15 mouse cellular contexts compared by ENCODE assay signal in the genomic region with DNA sequence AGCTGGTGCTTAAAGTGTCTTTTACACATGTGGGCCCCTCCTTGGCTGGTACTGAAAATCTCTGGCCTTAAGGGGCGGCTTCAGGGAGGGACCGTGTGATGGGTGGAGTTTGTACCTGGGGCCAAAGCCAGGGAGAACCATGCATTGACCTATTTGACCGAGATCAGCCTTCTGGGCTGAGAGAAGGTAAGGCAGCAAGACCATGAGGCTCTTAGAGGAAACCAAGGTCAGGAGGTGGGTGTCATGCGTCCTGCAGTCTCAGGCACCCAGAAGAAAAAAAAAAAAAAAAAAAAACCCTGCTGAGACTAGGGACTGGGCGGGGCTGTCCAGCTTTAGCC. TPM values are rescaled to one million over a fixed set of nuclear protein-coding genes. Genes with fewer than 3 reads are reported as not detected.
DNase-seq lines count a peak whose midpoint lies in the region; ATAC-seq lines count a peak whose summit lies in the region.
"Had no signal": no experiment of that assay in that cellular context is flagged by ENCODE, and none has a peak within 500 bp of the region (broad histone marks: within the 10 kb centered on the region; RNA-seq: fewer than 3 reads in every experiment).

No protein-coding gene starts in this region.

- peak; percentile 28; the same call in 1 of the 2 replicates for ATAC-seq in cerebellum, adult (ENCODE audit: insufficient number of reproducible peaks, low FRiP score, low TSS enrichment)
- no peak for ATAC-seq in forebrain, embryonic 16.5 days
- no peak for ATAC-seq in midbrain, embryonic 15.5 days (replicated peaks)
- no peak for ATAC-seq in megakaryocyte progenitor cell, adult 5-6 weeks (replicated peaks; ENCODE audit: poor library complexity)

- peak overlapping the region; percentile 65 for H3K4me2 ChIP-seq in forebrain, embryonic 16.5 days (ENCODE audit: low read length)
- peak overlapping the region; percentile 80 for H3K4me2 ChIP-seq in midbrain, embryonic 15.5 days

- no peak for DNase-seq in cerebellum, postnatal 4 days (ENCODE audit: low spot score in 2 of 2)
- DNase-seq in brain, adult 2 months (ENCODE audit: low read depth, low spot score) = peak; percentile 51
- DNase-seq in heart, postnatal 10 days = no peak
- no peak for DNase-seq in gastrocnemius, postnatal 10 days
- DNase-seq: gastrocnemius, postnatal 14 days; heart, postnatal 14 days; lung, postnatal 10 days; thymus, postnatal 36 days had no signal

- intact Hi-C loops in heart, postnatal 10 days (cut with DNase I) = no loop called here

- H3K9me3 ChIP-seq in forebrain, embryonic 16.5 days (ENCODE audit: control insufficient read depth, low read length) = no peaks in the 10 kb centered on the region
- no peaks in the 10 kb centered on the region for H3K9me3 ChIP-seq in midbrain, embryonic 15.5 days

- 15% methylated on average over 5 of the region's 5 CpGs for WGBS in forebrain, embryonic 16.5 days
- WGBS in midbrain, embryonic 15.5 days = 14% methylated on average over 5 of the region's 5 CpGs

- peaks cover 23% of the 10 kb centered on the region for H3K4me1 ChIP-seq in forebrain, embryonic 16.5 days (replicated peaks; ENCODE audit: control insufficient read depth, insufficient read depth, low read length)
- H3K4me1 ChIP-seq in midbrain, embryonic 15.5 days = peaks cover 31% of the 10 kb centered on the region

- H3K9ac ChIP-seq in forebrain, embryonic 16.5 days (replicated peaks; ENCODE audit: low read depth, low read length) = peak overlapping the region; percentile 97
- H3K9ac ChIP-seq in midbrain, embryonic 15.5 days = peak overlapping the region; percentile 99

- peak overlapping the region; percentile 89 for H3K4me3 ChIP-seq in forebrain, embryonic 16.5 days (replicated peaks; ENCODE audit: low read length)
- peak overlapping the region; percentile 97 for H3K4me3 ChIP-seq in midbrain, embryonic 15.5 days

- H3K27me3 ChIP-seq in forebrain, embryonic 16.5 days (replicated peaks; ENCODE audit: control insufficient read depth, insufficient read depth, low read length) = no peaks in the 10 kb centered on the region; the same call in 1 of the 2 replicates
- no peaks in the 10 kb centered on the region for H3K27me3 ChIP-seq in midbrain, embryonic 15.5 days (replicated peaks)

- H3K36me3 ChIP-seq in forebrain, embryonic 16.5 days (ENCODE audit: control insufficient read depth, insufficient read depth) = peaks cover 6% of the 10 kb centered on the region
- peaks cover 11% of the 10 kb centered on the region; the same call in 1 of the 2 replicates for H3K36me3 ChIP-seq in midbrain, embryonic 15.5 days (replicated peaks)

- H3K27ac ChIP-seq in forebrain, embryonic 16.5 days (ENCODE audit: low read length) = peak overlapping the region; percentile 94; the same call in 1 of the 2 replicates
- H3K27ac ChIP-seq in midbrain, embryonic 15.5 days = peak overlapping the region; percentile 97

RNA-seq across cellular contexts. Expression of a gene that starts 1.3 kb away (rescaled TPM):
- polyA plus RNA-seq in forebrain, embryonic 16.5 days (2015; fragmentation: Nextera tagmentation; extraction: Ambion mirVana) = 899 and 1,155 TPM in 2 replicates
- polyA plus RNA-seq in midbrain, embryonic 15.5 days (2015; fragmentation: Nextera tagmentation; extraction: Ambion mirVana) = 1,443 and 1,470 TPM in 2 replicates
- total RNA-seq in megakaryocyte progenitor cell, adult 5-6 weeks (2015) = not detected in 2 replicates
- total RNA-seq in megakaryocyte progenitor cell, adult 5-6 weeks (2017) = not detected in 2 replicates
- under 1 TPM in 1 of 2 experiments, not detected in 1; 0.37 TPM for total RNA-seq in heart, postnatal 10 days (2021)
- 1 to 10 TPM; 1.1 to 1.6 TPM for total RNA-seq in gastrocnemius, postnatal 10 days (2021)
- total RNA-seq: common myeloid progenitor, adult 5-6 weeks; neutrophil, adult 5-6 weeks had no signal
- polyA plus RNA-seq: spleen, adult 2 months had no signal

RNA-seq across cellular contexts. Expression of a gene that starts 6.6 kb away (rescaled TPM):
- polyA plus RNA-seq in forebrain, embryonic 16.5 days (2015; fragmentation: Nextera tagmentation; extraction: Ambion mirVana) = 35.3 and 42.5 TPM in 2 replicates
- polyA plus RNA-seq in midbrain, embryonic 15.5 days (2015; fragmentation: Nextera tagmentation; extraction: Ambion mirVana) = 44.1 and 50.0 TPM in 2 replicates
- total RNA-seq in megakaryocyte progenitor cell, adult 5-6 weeks (2015) = 53.4 and 78.0 TPM in 2 replicates
- 41.9 and 53.0 TPM in 2 replicates for total RNA-seq in megakaryocyte progenitor cell, adult 5-6 weeks (2017)
- 10 to 100 TPM; 24.8 to 27.7 TPM for total RNA-seq in heart, postnatal 10 days (2021)
- 10 to 100 TPM; 21.1 to 23.0 TPM for total RNA-seq in gastrocnemius, postnatal 10 days (2021)

RNA-seq across cellular contexts. Expression of a gene that starts 25.1 kb away (rescaled TPM):
- 22.0 and 22.7 TPM in 2 replicates for polyA plus RNA-seq in forebrain, embryonic 16.5 days (2015; fragmentation: Nextera tagmentation; extraction: Ambion mirVana)
- 18.1 and 19.4 TPM in 2 replicates for polyA plus RNA-seq in midbrain, embryonic 15.5 days (2015; fragmentation: Nextera tagmentation; extraction: Ambion mirVana)
- 12.5 and 12.6 TPM in 2 replicates for total RNA-seq in megakaryocyte progenitor cell, adult 5-6 weeks (2015)
- total RNA-seq in megakaryocyte progenitor cell, adult 5-6 weeks (2017) = 13.4 and 13.6 TPM in 2 replicates
- 10 to 100 TPM; 12.3 to 15.3 TPM for total RNA-seq in heart, postnatal 10 days (2021)
- total RNA-seq in gastrocnemius, postnatal 10 days (2021) = 10 to 100 TPM in 1 of 2 experiments, 1 to 10 TPM in 1; 9.1 to 11.0 TPM

RNA-seq across cellular contexts. Expression of a gene that starts 51.8 kb away (rescaled TPM):
- polyA plus RNA-seq in forebrain, embryonic 16.5 days (2015; fragmentation: Nextera tagmentation; extraction: Ambion mirVana) = 81.6 and 91.5 TPM in 2 replicates
- polyA plus RNA-seq in midbrain, embryonic 15.5 days (2015; fragmentation: Nextera tagmentation; extraction: Ambion mirVana) = 96.4 and 103 TPM in 2 replicates
- total RNA-seq in megakaryocyte progenitor cell, adult 5-6 weeks (2015) = 7.0 and 8.2 TPM in 2 replicates
- 38.2 and 48.2 TPM in 2 replicates for total RNA-seq in megakaryocyte progenitor cell, adult 5-6 weeks (2017)
- total RNA-seq in heart, postnatal 10 days (2021) = 10 to 100 TPM; 19.6 to 19.7 TPM
- total RNA-seq in gastrocnemius, postnatal 10 days (2021) = 10 to 100 TPM; 13.1 to 18.3 TPM

RNA-seq across cellular contexts. Expression of a gene that starts 52.2 kb away (rescaled TPM):
- polyA plus RNA-seq in forebrain, embryonic 16.5 days (2015; fragmentation: Nextera tagmentation; extraction: Ambion mirVana) = 93.7 and 107 TPM in 2 replicates
- polyA plus RNA-seq in midbrain, embryonic 15.5 days (2015; fragmentation: Nextera tagmentation; extraction: Ambion mirVana) = 96.4 and 99.7 TPM in 2 replicates
- 26.8 and 28.6 TPM in 2 replicates for total RNA-seq in megakaryocyte progenitor cell, adult 5-6 weeks (2015)
- total RNA-seq in megakaryocyte progenitor cell, adult 5-6 weeks (2017) = 62.1 and 70.2 TPM in 2 replicates
- total RNA-seq in heart, postnatal 10 days (2021) = 10 to 100 TPM; 38.3 to 40.4 TPM
- 10 to 100 TPM; 25.2 to 30.8 TPM for total RNA-seq in gastrocnemius, postnatal 10 days (2021)
